Mouse (Mus musculus) midbrain, embryonic 12.5 days (tissue): ENCODE data around the gene Catsperg2. TPM values are rescaled to one million over a fixed set of nuclear protein-coding genes. Genes with fewer than 3 reads are reported as not detected.
A peak's percentile ranks its signal among the peaks of the same experiment; 100 is the strongest.
"Not testable (repeated sequence)": the region's sequence is repeated elsewhere in the genome, so short reads cannot be mapped to it uniquely, and the experiment has no call there.

Experiments used
- ATAC-seq: fragments of 200-750 bp; cut with Nextera tagmentation; 2 replicates; pipeline ENCODE4 v1.8.0; 2017; ENCODE audit warnings: low read depth, moderate TSS enrichment, moderate library complexity; ENCODE audit not compliant: low FRiP score
- H3K27ac ChIP-seq: fragments of 300-500 bp; sonication (generic); replicated peaks from 2 replicates; pipeline ENCODE4 v1.5.1; 2016; ENCODE audit warnings: mild to moderate bottlenecking
- H3K27me3 ChIP-seq: fragments of 300-500 bp; sonication (generic); 2 replicates; pipeline ENCODE4 v1.6.1; 2016; ENCODE audit warnings: mild to moderate bottlenecking
- H3K36me3 ChIP-seq: fragments of 300-500 bp; sonication (generic); 2 replicates; pipeline ENCODE4 v1.6.1; 2016
- H3K4me1 ChIP-seq: fragments of 300-500 bp; sonication (generic); 2 replicates; pipeline ENCODE4 v1.6.1; 2016
- H3K4me2 ChIP-seq: fragments of 300-500 bp; sonication (generic); replicated peaks from 2 replicates; pipeline ENCODE4 v1.6.1; 2016; ENCODE audit warnings: mild to moderate bottlenecking, moderate library complexity
- H3K4me3 ChIP-seq: fragments of 300-500 bp; sonication (generic); 2 replicates; pipeline ENCODE4 v1.5.1; 2016; ENCODE audit warnings: mild to moderate bottlenecking
- H3K9ac ChIP-seq: fragments of 300-500 bp; sonication (generic); replicated peaks from 2 replicates; pipeline ENCODE4 v1.6.1; 2016; ENCODE audit warnings: mild to moderate bottlenecking, moderate library complexity
- H3K9me3 ChIP-seq: fragments of 300-500 bp; sonication (generic); 2 replicates; pipeline ENCODE4 v1.6.1; 2016; ENCODE audit warnings: mild to moderate bottlenecking
- WGBS: fragments of 180-500 bp; shearing (Covaris S2); methylation state at CpG from one replicate; pipeline ENCODE4 v1.1.7; 2016; 5-methylcytosine and 5-hydroxymethylcytosine counted together
- microRNA counts: library from miRNA; unstranded; fragments of <30 nt; microRNA quantifications from one replicate; lab custom pipeline; 2017
- microRNA-seq: library from miRNA; unstranded; fragments of <30 nt; microRNA quantifications from one replicate; pipeline ENCODE4, GENCODE M21; 2017
- polyA plus RNA-seq: library from polyadenylated mRNA; unstranded; fragments of >200 nt; fragmentation: Nextera tagmentation; extraction: Ambion mirVana; gene quantifications from 2 replicates; pipeline ENCODE4 v1.2.1, GENCODE M21; 2016

The Catsperg2 gene
- polyA plus RNA-seq, 1 experiment from 2014 or later: 0.13 TPM

DNA sequence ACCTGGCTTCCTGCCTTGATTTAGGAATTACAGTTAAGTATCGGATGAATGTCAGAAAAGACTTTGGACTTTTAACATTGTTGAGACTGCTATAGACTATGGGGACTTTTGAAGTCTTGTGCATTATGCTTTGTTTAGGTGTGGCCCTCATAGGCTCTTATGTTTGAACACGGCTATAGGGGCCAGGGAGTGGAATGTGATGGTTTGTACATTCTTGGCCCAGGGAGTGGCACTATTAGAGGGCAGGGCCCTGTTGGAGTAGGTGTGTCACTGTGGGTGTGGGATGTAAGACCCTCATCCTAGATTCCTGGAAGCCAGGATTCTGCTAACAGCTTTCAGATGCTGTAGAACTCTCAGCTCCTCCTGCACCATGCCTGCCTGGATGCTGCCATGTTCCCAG, 17.9 kb downstream of the Catsperg2 start:
- WGBS: 78% methylated on average over 2 of the region's 2 CpGs
- H3K4me1 ChIP-seq, H3K9me3 ChIP-seq, H3K9ac ChIP-seq, H3K36me3 ChIP-seq, H3K27me3 ChIP-seq, ATAC-seq, H3K27ac ChIP-seq, H3K4me2 ChIP-seq, H3K4me3 ChIP-seq: not testable (repeated sequence)

DNA sequence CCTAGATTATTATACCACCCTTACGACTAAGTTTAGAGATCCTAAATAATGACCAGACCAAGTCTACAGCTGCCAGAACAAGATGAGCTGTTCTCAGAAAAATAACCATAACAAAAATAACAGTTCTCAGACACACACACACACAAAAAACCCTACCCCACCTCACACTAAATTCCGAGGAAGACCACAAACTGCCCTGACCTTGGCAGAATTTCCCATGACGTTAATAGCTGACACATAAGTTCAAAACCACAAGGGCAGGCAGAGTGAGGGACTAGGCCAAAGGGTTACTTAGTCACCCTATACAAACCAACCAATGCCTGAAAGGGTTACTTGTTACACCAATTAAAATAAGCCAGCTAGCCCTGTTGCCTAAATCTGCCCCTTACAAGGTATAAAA, 31.6 kb downstream of the Catsperg2 start:
- H3K9me3 ChIP-seq, H3K36me3 ChIP-seq, ATAC-seq, H3K4me1 ChIP-seq, H3K4me3 ChIP-seq, H3K9ac ChIP-seq, H3K27me3 ChIP-seq, H3K4me2 ChIP-seq, H3K27ac ChIP-seq: not testable (repeated sequence)
- 86% methylated on average over 3 of the region's 3 CpGs for WGBS

DNA sequence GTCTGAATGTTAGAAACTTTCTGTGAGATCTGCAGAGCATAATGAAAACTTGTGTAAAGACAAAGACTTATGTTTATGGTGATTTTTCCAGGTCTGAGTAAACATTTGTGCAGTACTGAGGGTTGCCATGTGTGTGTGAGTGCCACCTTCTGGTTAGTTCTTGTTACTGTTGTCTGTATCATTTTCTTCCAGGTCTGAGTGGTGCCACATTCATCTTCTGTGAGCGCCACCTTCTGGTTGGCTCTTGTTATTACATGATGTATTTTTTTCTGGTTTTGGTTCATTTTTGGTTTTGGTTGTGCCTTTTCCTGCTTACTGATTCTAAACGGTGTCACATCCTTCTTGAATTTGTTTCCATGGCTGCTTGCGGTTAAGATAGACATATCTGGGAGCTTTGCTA, 45.0 kb downstream of the Catsperg2 start:
- Histone ChIP-seq H3K9ac (no peak overlapping the region), H3K4me2 (no peak overlapping the region), H3K9me3 (peaks cover 30% of the 10 kb centered on the region), H3K4me1 (no peaks in the 10 kb centered on the region), H3K4me3 (no peak overlapping the region), H3K27me3 (no peaks in the 10 kb centered on the region), H3K36me3 (no peaks in the 10 kb centered on the region), H3K27ac (no peak overlapping the region)
- no peak for ATAC-seq
- WGBS: 68% methylated on average over 3 of the region's 3 CpGs

MicroRNAs within 50 kb of the gene (microRNA counts, 519-probe panel; counts per million panel counts)
- not detected for microRNA mmu-miR-1964 (lab: Ali Mortazavi, UCI)

Small RNA genes lying within 50 kb of the gene (microRNA-seq; reads per million reads assigned to microRNA genes)
- gene Mir1964: 3.9 reads per million, percentile 15 among the genes with 10 or more reads in this experiment

Other genes with a start within 250 kb of the Catsperg2 start
- 14.0 and 14.6 TPM in 2 replicates for gene Sipa1l3, start 208.4 kb downstream of the Catsperg2 start, polyA plus RNA-seq
- 18.1 and 18.4 TPM in 2 replicates for gene Zfp84, start 41.5 kb upstream of the Catsperg2 start, polyA plus RNA-seq
- 11.5 and 11.8 TPM in 2 replicates for gene Zfp30, start 57.0 kb upstream of the Catsperg2 start, polyA plus RNA-seq
- gene Zfp790, start 89.1 kb upstream of the Catsperg2 start, polyA plus RNA-seq: 24.0 and 26.3 TPM in 2 replicates
- 11.8 and 12.4 TPM in 2 replicates for gene Zfp940, start 126.6 kb upstream of the Catsperg2 start, polyA plus RNA-seq
- gene Zfp420, start 132.9 kb upstream of the Catsperg2 start, polyA plus RNA-seq: 14.2 and 14.4 TPM in 2 replicates
- 14.3 and 15.1 TPM in 2 replicates for gene Zfp27, start 179.5 kb upstream of the Catsperg2 start, polyA plus RNA-seq
- 7.6 and 8.9 TPM in 2 replicates for gene Zfp383, start 181.2 kb upstream of the Catsperg2 start, polyA plus RNA-seq
- 14.7 and 18.7 TPM in 2 replicates for gene Zfp74, start 227.1 kb upstream of the Catsperg2 start, polyA plus RNA-seq